Mouse (Mus musculus): ENCODE measurements around the gene Cs. TPM values are rescaled to one million over a fixed set of nuclear protein-coding genes. Genes with fewer than 3 reads are reported as not detected.

Cs gene
- polyA plus RNA-seq, 1 experiment = 204 TPM

DNA sequence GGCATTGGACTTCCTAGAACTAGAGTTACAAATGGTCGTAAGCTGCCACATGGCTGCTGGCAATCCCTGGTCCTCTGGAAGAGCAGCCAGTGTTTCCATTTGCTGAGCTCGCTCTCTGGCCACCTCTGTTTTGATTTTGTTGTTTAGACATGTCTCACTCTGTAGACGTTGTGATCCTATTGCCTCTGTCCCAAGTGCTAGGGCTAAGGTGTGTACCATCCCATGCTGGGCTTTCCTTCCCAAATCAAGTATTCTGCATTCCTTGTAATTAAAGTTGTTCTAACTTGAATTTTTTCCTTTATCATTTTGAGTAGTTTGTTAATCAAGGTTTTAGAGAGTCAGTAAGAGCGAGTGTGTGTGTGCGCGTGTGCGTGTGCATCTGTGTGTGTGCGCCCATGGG is 10.0 kb downstream of the Cs start:
- Histone ChIP-seq H3K4me1 (ENCODE audit: control insufficient read depth, insufficient read depth, low read length) (peaks cover 12% of the 10 kb centered on the region), H3K27ac (ENCODE audit: insufficient read depth, low read length) (no peak overlapping the region), H3K4me3 (ENCODE audit: insufficient read depth, low read length) (no peak overlapping the region)
- TF ChIP-seq CTCF (IDR thresholded peaks at IDR 0.05; ENCODE audit: borderline replicate concordance, insufficient read depth, low read length) (no peak), POLR2A (IDR thresholded peaks at IDR 0.05; ENCODE audit: low read depth, low read length) (no peak)

DNA sequence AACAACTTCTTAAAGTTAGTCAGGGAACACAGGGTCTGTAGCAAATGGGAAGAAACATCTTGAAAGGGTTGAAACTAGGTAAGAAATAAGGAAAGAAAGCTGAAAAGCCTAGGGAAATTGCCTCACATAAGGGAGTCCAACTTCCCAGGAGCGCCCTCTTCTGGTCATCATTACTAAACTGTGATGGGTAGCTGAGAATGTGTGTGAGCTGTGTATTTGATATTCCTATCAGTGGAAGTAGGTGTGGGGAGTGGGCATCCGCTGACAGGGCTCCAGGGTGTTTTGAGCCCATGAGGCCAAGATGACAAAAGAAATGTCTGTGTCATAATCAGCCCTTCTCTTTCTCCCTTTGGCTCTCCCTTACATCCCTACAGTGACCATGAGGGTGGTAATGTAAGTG is 21.3 kb downstream of the Cs start:
- no peaks in the 10 kb centered on the region for H3K4me1 ChIP-seq (ENCODE audit: control insufficient read depth, insufficient read depth, low read length)
- no peak overlapping the region for H3K4me3 ChIP-seq (ENCODE audit: insufficient read depth, low read length)
- TF ChIP-seq CTCF (IDR thresholded peaks at IDR 0.05; ENCODE audit: borderline replicate concordance, insufficient read depth, low read length) = no peak
- TF ChIP-seq POLR2A (IDR thresholded peaks at IDR 0.05; ENCODE audit: low read depth, low read length) = no peak
- H3K27ac ChIP-seq (ENCODE audit: insufficient read depth, low read length) = no peak overlapping the region

DNA sequence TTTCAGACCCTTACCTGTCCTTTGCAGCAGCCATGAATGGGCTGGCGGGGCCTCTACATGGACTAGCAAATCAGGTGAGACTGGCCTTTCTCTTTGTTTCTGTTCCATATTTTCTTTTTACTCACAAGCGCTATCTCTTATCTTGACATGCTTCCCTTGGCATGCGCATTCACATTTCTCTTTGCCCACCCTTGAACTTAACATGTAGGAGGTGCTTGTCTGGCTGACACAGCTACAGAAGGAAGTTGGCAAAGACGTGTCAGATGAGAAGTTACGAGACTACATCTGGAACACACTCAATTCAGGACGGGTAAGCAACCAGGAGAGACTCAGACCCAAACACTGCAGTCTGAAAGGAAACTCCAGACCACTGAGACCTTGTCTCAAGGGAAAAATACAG is 21.7 kb downstream of the Cs start:
- no peak overlapping the region for H3K4me3 ChIP-seq (ENCODE audit: insufficient read depth, low read length)
- H3K4me1 ChIP-seq (ENCODE audit: control insufficient read depth, insufficient read depth, low read length) = no peaks in the 10 kb centered on the region
- TF ChIP-seq POLR2A (IDR thresholded peaks at IDR 0.05; ENCODE audit: low read depth, low read length) (no peak), CTCF (IDR thresholded peaks at IDR 0.05; ENCODE audit: borderline replicate concordance, insufficient read depth, low read length) (no peak)
- H3K27ac ChIP-seq (ENCODE audit: insufficient read depth, low read length) = no peak overlapping the region

DNA sequence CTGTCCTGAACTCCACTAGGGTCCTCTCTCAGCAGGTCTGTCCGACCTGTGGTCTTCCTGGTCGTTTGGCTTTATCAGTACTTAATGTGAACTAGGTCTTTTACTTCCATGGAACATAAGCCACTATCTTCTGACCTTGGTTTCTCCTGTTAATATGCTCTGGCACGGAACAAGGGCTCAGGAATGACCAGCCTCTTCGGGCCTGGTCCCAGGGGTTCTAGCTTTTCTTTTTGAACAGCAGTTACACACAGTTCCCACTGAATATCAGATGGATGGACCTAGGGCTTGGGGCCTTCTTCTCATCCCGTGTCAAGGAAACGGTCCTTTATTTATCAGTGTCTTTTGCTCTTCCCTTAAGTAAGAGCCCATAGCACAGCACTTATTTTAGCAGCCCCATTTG is 24.3 kb downstream of the Cs start:
- Histone ChIP-seq H3K4me1 (ENCODE audit: control insufficient read depth, insufficient read depth, low read length) (no peaks in the 10 kb centered on the region), H3K4me3 (ENCODE audit: insufficient read depth, low read length) (no peak overlapping the region), H3K27ac (ENCODE audit: insufficient read depth, low read length) (no peak overlapping the region)
- no peak for TF ChIP-seq POLR2A (IDR thresholded peaks at IDR 0.05; ENCODE audit: low read depth, low read length)
- TF ChIP-seq CTCF (IDR thresholded peaks at IDR 0.05; ENCODE audit: borderline replicate concordance, insufficient read depth, low read length) = no peak

DNA sequence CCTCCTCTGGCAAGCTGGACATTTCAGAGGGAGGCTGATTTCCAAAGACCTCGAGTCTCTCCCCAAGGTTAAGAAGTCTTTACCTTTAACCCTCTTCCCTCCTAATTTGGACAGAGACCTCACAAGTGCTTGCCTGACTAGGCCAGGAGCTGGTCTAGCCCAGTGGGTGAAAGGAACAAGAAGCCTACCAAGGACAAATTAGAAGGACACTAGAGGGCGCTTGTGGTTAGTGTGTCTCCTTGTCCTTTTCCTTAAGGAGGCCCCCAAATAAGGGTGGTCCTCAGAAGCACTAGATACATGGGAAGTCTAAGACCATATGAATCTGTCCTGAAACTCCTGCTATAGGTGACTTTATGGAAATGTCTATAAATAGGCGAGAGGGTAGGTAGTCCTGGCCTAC is 25.0 kb downstream of the Cs start:
- no peak for TF ChIP-seq CTCF (IDR thresholded peaks at IDR 0.05; ENCODE audit: borderline replicate concordance, insufficient read depth, low read length)
- TF ChIP-seq POLR2A (IDR thresholded peaks at IDR 0.05; ENCODE audit: low read depth, low read length) = no peak

DNA sequence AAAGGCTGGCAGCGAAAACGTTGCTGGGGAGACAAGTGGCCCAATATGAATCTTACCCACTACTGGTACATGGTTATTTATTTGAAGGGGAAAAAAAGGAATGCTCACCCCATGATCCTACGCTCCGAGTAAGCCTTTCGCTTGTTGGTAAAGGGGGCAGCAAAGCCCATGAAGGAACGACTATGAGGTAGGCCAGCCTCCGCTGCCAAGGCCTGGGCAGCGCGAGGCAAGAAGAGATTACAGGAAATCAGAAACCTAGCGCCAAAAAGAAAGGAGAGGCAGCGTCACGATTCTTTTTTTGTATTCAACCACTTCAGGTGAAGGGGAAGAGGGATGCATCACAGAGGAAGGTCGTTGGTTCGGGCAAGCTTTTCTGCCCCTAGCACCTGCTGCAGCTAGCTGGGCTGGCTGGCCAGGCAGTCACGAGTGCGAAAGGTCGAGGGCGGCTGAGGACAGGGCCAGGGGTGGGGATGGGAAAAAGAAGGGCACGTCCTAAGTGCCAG is 30.4 kb downstream of the Cs start:
- H3K4me3 ChIP-seq (ENCODE audit: insufficient read depth, low read length) = peak overlapping the region; percentile 72
- peaks cover 4% of the 10 kb centered on the region; the same call in 1 of the 2 replicates for H3K4me1 ChIP-seq (ENCODE audit: control insufficient read depth, insufficient read depth, low read length)
- TF ChIP-seq CTCF (IDR thresholded peaks at IDR 0.05; ENCODE audit: borderline replicate concordance, insufficient read depth, low read length) (no peak), POLR2A (IDR thresholded peaks at IDR 0.05; ENCODE audit: low read depth, low read length) (no peak; the same call in 1 of the 2 replicates)
- peak overlapping the region; percentile 60 for H3K27ac ChIP-seq (ENCODE audit: insufficient read depth, low read length)

More for the DNA sequence above, 25.0 kb downstream of the Cs start:
- Histone ChIP-seq H3K27ac (ENCODE audit: insufficient read depth, low read length) (no peak overlapping the region), H3K4me1 (ENCODE audit: control insufficient read depth, insufficient read depth, low read length) (no peaks in the 10 kb centered on the region), H3K4me3 (ENCODE audit: insufficient read depth, low read length) (no peak overlapping the region)

DNA sequence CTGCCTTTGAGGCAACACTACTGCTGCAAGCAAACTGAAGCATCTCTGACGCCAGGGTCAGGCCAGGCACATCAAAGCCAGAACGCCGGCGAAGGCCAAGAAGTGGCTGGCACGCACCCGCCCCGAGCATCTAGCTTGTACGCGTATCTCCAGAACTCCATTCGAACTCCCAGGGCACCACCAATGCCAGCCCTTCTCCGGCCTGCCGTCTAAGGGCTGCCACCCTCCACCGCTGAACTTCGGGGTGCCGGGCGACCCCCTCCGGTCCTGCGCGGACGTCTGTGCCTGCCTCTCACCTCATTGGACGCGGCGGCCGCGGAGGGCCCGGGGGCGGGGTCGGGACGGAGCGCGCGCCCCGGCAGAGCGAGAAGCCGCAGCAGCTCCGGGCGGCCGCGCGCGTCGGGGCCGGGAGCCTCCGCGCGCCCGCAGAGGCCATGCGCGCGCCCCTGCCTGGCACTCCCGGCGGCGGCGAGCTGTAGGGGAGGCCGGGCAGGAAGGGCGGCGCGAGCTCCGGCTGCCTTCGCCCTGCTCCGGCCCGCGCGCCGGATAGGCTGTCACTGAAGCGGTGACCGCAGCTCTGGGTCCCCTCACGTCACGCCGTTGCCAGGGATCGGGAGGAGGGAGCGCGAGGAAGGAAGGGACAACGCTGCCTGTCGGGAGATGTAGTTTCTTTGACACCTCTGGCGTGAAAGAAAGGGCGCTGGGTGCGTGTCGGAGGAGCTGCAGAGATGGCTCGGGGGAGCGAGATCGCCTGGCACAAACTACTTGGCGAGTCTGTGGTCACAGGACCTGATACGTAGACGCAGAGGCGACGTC is 31.1 kb downstream of the Cs start, which contains the start of gene Coq10a:
Gene Coq10a (minus strand): TSS at position 596 of the 816 bp plus-strand sequence.
- H3K27ac ChIP-seq (ENCODE audit: insufficient read depth, low read length) = peak within 1 kb of the TSS; percentile 63

DNA sequence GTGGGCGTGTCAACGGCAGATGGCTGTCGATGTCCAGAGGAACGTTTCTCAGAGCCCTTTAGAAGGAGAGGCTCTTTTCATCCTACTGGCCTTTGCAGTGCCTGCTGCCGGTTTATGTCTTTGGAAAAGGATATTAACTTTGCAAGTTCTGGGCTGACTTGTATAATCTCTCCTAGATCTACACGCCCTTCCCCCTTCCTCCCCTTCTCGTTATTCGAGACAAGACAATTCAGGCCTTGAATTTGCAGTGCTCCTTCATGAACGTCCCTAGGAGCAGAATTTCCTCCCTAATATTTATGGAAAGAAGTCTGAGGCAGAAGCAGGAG is 31.6 kb downstream of the Cs start:
- Histone ChIP-seq H3K27ac (ENCODE audit: insufficient read depth, low read length) (peak overlapping the region; percentile 63), H3K4me1 (ENCODE audit: control insufficient read depth, insufficient read depth, low read length) (peaks cover 4% of the 10 kb centered on the region; the same call in 1 of the 2 replicates), H3K4me3 (ENCODE audit: insufficient read depth, low read length) (peak overlapping the region; percentile 27)
- TF ChIP-seq POLR2A (IDR thresholded peaks at IDR 0.05; ENCODE audit: low read depth, low read length) (no peak), CTCF (IDR thresholded peaks at IDR 0.05; ENCODE audit: borderline replicate concordance, insufficient read depth, low read length) (no peak)

More for the DNA sequence above, 31.1 kb downstream of the Cs start, which contains the start of gene Coq10a:
- TF ChIP-seq CTCF (IDR thresholded peaks at IDR 0.05; ENCODE audit: borderline replicate concordance, insufficient read depth, low read length) = no peak
- TF ChIP-seq POLR2A (IDR thresholded peaks at IDR 0.05; ENCODE audit: low read depth, low read length) = peak; percentile 94
- H3K4me1 ChIP-seq (ENCODE audit: control insufficient read depth, insufficient read depth, low read length) = peaks cover 4% of the 10 kb centered on the region; the same call in 1 of the 2 replicates
- H3K4me3 ChIP-seq (ENCODE audit: insufficient read depth, low read length) = peak within 1 kb of the TSS; percentile 72

DNA sequence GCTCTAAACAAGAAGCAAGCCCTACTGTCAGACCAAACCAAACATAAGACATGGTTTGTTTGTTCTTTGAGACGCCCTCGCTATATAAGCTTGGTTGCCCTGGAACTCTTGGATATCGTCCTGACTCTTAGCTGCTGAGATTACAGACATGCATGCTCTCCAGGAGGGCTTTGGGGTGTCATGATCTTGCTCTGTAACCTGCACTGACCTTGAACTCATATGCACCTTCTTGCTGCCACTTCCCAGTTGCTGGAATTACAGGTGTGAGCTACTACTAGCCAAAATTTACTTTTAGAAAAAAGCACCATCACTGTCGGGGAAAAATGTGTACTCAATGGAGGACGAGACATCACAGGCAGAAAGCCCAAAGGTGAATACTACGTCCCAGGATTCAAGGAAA is 32.1 kb downstream of the Cs start:
- Histone ChIP-seq H3K4me3 (ENCODE audit: insufficient read depth, low read length) (peak overlapping the region; percentile 27), H3K4me1 (ENCODE audit: control insufficient read depth, insufficient read depth, low read length) (peaks cover 4% of the 10 kb centered on the region; the same call in 1 of the 2 replicates), H3K27ac (ENCODE audit: insufficient read depth, low read length) (peak overlapping the region; percentile 63; the same call in 1 of the 2 replicates)
- TF ChIP-seq CTCF (IDR thresholded peaks at IDR 0.05; ENCODE audit: borderline replicate concordance, insufficient read depth, low read length) (no peak), POLR2A (IDR thresholded peaks at IDR 0.05; ENCODE audit: low read depth, low read length) (no peak)

DNA sequence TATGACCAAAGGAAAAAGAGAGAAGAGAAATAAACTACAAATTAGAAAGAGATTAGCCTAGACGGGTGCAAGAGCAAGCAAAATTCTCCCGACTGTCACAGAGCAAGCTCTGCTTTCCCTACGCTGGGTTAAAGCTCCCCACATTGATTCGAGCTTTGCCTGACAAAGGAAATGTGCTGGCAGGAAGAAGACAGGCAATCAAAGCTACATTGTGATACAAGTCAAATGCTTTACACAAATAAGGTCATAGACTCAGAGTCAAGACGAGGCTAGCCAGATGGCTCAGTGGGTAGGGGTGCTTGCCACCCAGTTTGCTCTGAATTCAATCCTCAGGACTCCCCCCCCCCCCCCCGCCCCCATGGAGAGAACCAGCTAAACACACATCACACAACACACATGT is 32.5 kb downstream of the Cs start:
- no peak overlapping the region for H3K27ac ChIP-seq (ENCODE audit: insufficient read depth, low read length)
- H3K4me3 ChIP-seq (ENCODE audit: insufficient read depth, low read length) = no peak overlapping the region
- peaks cover 4% of the 10 kb centered on the region; the same call in 1 of the 2 replicates for H3K4me1 ChIP-seq (ENCODE audit: control insufficient read depth, insufficient read depth, low read length)
- TF ChIP-seq POLR2A (IDR thresholded peaks at IDR 0.05; ENCODE audit: low read depth, low read length) (no peak), CTCF (IDR thresholded peaks at IDR 0.05; ENCODE audit: borderline replicate concordance, insufficient read depth, low read length) (no peak)
